Mouse (Mus musculus) kidney, embryonic 15.5 days (tissue): ENCODE data around the gene Lama5. TPM values are rescaled to one million over a fixed set of nuclear protein-coding genes. Genes with fewer than 3 reads are reported as not detected.

Experiments
- ATAC-seq: fragments of 200-750 bp; cut with Nextera tagmentation; replicated peaks from 2 replicates; pipeline ENCODE4 v1.8.0; 2017; ENCODE audit warnings: moderate TSS enrichment; ENCODE audit not compliant: low FRiP score
- H3K27ac ChIP-seq: fragments of 300-500 bp; sonication (generic); 2 replicates; pipeline ENCODE4 v1.5.1; 2015; ENCODE audit warnings: mild to moderate bottlenecking, inconsistent platforms
- H3K27me3 ChIP-seq: fragments of 300-500 bp; sonication (generic); 2 replicates; pipeline ENCODE4 v1.6.1; 2015; ENCODE audit warnings: inconsistent platforms
- H3K36me3 ChIP-seq: fragments of 300-500 bp; sonication (generic); 2 replicates; pipeline ENCODE4 v1.6.1; 2015; ENCODE audit warnings: inconsistent platforms
- H3K4me1 ChIP-seq: fragments of 300-500 bp; sonication (generic); 2 replicates; pipeline ENCODE4 v1.6.1; 2015; ENCODE audit warnings: inconsistent platforms
- H3K4me2 ChIP-seq: fragments of 300-500 bp; sonication (generic); 2 replicates; pipeline ENCODE4 v1.6.1; 2015; ENCODE audit warnings: moderate library complexity, mild to moderate bottlenecking, inconsistent platforms
- H3K4me3 ChIP-seq: fragments of 300-500 bp; sonication (generic); replicated peaks from 2 replicates; pipeline ENCODE4 v1.5.1; 2015; ENCODE audit warnings: mild to moderate bottlenecking, inconsistent platforms
- H3K9ac ChIP-seq: fragments of 300-500 bp; sonication (generic); 2 replicates; pipeline ENCODE4 v1.6.1; 2015; ENCODE audit warnings: mild to moderate bottlenecking, inconsistent platforms
- H3K9me3 ChIP-seq: fragments of 300-500 bp; sonication (generic); replicated peaks from 2 replicates; pipeline ENCODE4 v1.6.1; 2016; ENCODE audit warnings: inconsistent platforms
- WGBS: fragments of 180-500 bp; shearing (Covaris S2); methylation state at CpG from one replicate; pipeline ENCODE4 v1.1.7; 2015; ENCODE audit warnings: mixed read lengths; 5-methylcytosine and 5-hydroxymethylcytosine counted together
- polyA plus RNA-seq: library from polyadenylated mRNA; unstranded; fragments of >200 nt; fragmentation: Nextera tagmentation; extraction: Ambion mirVana; gene quantifications from 2 replicates; pipeline ENCODE4 v1.2.1, GENCODE M21; 2015

Gene Lama5
- polyA plus RNA-seq, 1 experiment from 2014 or later = 46.7 TPM

DNA sequence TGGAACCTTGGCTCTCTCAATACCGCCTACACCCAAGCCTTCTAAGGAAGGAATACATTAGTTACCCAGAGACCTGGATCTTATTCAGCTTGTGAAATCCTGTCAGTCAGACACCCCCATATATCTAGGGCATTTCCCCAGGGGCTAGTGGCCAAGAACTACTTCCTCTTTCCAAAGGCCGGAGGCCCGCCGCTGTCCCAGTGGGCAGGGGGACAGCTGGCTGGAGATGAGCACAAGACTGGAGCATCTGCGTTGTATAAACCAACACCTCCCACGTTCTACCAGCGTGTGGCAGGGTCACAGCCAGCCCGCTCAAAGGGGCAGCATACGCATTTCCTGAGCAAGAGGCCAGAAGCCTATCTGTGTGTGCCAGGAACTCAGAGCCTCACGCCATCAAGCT lies 22.9 kb downstream of the Lama5 start:
- no peak overlapping the region for H3K4me2 ChIP-seq
- no peaks in the 10 kb centered on the region for H3K27me3 ChIP-seq
- WGBS = 66% methylated on average over 10 of the region's 10 CpGs
- H3K9ac ChIP-seq = no peak overlapping the region
- H3K36me3 ChIP-seq = peaks cover 51% of the 10 kb centered on the region
- H3K4me1 ChIP-seq = no peaks in the 10 kb centered on the region
- no peak overlapping the region for H3K4me3 ChIP-seq
- no peak overlapping the region for H3K27ac ChIP-seq
- no peak for ATAC-seq
- no peaks in the 10 kb centered on the region for H3K9me3 ChIP-seq

DNA sequence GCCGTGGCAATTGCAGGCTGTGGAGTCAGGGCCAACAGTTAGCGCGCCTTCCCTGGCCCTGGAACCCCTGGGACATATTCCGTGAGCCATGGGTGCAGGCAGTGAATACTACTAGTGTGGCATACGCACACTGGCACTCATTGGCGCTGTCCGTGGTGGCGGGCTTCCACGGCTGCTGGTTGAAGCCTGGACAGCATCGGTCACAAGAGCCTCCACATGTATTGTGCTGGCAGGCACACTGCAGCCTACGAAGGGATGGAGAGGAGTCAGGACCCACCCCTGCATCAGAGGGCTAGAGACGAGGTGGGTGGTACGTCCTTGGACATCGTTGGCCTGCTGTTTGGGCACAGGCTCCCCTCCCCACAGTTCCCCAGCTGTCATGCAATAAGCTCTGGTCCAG lies 23.4 kb downstream of the Lama5 start:
- H3K27ac ChIP-seq = no peak overlapping the region
- H3K4me1 ChIP-seq = no peaks in the 10 kb centered on the region
- WGBS = 88% methylated on average over 14 of the region's 14 CpGs
- no peaks in the 10 kb centered on the region for H3K27me3 ChIP-seq
- no peak overlapping the region for H3K4me2 ChIP-seq
- no peak overlapping the region for H3K4me3 ChIP-seq
- H3K9me3 ChIP-seq = no peaks in the 10 kb centered on the region
- ATAC-seq = no peak
- H3K9ac ChIP-seq = no peak overlapping the region
- H3K36me3 ChIP-seq = peaks cover 55% of the 10 kb centered on the region

DNA sequence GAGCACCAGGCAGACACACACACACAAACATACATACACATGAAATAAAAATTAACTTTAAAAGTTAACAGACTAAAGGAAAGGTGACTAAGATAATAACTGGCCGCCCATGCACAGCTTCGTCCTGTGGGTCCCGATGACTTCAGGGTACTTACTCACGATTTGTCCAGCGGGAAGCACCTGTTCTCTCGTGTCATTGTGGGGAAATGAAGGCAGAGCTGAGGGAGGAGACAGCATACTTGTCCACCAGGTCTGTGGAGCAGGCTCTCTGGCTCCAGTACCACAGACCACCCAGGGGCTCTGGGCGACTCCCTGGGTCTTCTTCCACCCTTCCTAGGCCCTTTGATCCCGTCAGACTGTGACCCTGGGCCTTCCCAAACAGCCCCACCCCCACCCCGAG lies 24.4 kb downstream of the Lama5 start:
- Histone ChIP-seq H3K36me3 (peaks cover 54% of the 10 kb centered on the region), H3K27me3 (no peaks in the 10 kb centered on the region)

DNA sequence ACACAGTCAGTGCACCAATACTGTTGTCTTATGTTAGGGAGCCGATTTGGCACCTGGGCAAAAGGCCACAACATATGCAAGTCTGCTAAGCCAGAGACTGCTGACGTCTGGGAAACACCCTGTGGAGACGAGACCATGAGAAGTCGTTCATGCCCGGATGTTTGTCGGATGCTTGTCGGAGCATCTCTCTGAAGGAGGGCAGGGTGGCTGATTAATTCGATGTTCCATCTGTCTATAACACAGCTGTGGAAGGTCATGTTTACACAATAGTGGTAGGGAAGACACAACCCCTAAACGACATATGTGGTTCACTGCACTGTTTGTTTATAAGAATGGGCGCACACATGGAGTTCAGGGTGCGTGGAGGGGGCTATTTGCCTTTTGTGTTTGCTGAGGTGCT lies 25.0 kb downstream of the Lama5 start:
- no peaks in the 10 kb centered on the region for H3K9me3 ChIP-seq
- no peak overlapping the region for H3K4me3 ChIP-seq
- 72% methylated on average over 11 of the region's 11 CpGs for WGBS
- H3K27ac ChIP-seq = no peak overlapping the region
- H3K4me1 ChIP-seq = no peaks in the 10 kb centered on the region
- H3K9ac ChIP-seq = no peak overlapping the region
- H3K27me3 ChIP-seq = no peaks in the 10 kb centered on the region
- no peak for ATAC-seq
- no peak overlapping the region for H3K4me2 ChIP-seq
- peaks cover 56% of the 10 kb centered on the region for H3K36me3 ChIP-seq

More for the DNA sequence above, 24.4 kb downstream of the Lama5 start:
- Histone ChIP-seq H3K4me1 (no peaks in the 10 kb centered on the region), H3K9me3 (no peaks in the 10 kb centered on the region), H3K4me2 (no peak overlapping the region), H3K4me3 (no peak overlapping the region), H3K27ac (no peak overlapping the region), H3K9ac (no peak overlapping the region)
- no peak for ATAC-seq
- WGBS = 65% methylated on average over 9 of the region's 9 CpGs

DNA sequence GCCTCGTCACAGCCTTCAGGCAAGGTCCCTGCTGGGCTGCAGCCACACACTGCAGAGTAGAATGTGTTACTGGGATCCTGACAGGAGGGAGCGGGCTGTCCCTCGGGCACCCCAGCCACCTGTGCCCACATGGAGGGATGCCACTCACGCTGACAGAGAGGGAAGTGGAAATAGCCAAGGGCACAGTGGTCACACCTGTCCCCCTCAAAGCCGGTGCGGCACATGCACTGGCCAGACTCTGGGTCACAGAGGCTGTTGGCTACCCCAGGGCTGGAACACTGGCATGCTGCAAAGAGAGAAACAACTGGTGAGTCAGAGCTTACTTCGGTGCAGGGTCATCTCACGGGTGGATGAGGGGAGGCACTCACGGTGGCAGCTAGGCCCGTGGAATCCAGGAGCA lies 26.9 kb downstream of the Lama5 start:
- peaks cover 66% of the 10 kb centered on the region for H3K36me3 ChIP-seq
- H3K4me3 ChIP-seq = no peak overlapping the region
- no peak overlapping the region for H3K27ac ChIP-seq
- H3K4me2 ChIP-seq = no peak overlapping the region
- H3K4me1 ChIP-seq = 0 out of 2 replicates have a peak, but pooled peaks cover 2% of the 10 kb centered on the region
- no peaks in the 10 kb centered on the region for H3K27me3 ChIP-seq
- no peak for ATAC-seq
- H3K9me3 ChIP-seq = no peaks in the 10 kb centered on the region
- 90% methylated on average over 10 of the region's 10 CpGs for WGBS
- H3K9ac ChIP-seq = no peak overlapping the region

DNA sequence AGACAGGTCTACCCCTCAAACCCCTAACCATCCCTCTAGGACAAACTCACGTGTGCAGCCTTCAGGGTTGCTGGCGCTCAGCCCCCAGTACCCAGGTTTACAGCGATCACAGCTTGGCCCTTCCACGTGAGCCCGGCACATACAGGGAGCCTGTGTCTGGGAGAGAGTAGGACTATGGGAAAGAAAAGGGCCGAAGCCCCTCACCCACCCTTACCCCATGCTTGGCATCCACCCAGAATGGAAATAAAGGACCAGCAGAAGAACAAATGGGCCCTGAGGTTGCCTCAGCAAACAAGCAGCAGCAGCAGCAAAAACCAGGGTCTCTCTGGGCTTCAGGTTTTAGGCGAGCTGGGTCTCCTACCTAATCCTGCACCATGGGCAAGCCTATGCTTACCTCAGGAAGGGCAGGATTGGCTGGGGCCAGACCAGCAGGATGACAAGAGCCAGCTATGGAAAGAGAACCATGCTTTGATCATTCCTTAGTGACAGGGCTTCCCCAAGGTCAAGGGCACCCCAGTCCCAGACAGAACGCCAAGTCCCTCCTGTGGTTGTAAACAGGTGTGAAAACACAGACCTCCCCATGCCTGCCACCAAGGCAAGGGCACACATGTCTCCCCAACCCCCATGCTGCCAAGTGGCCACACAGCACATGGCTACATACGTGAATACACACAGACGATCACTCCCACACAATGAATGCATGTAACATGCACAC lies 28.2 kb downstream of the Lama5 start:
- no peaks in the 10 kb centered on the region for H3K27me3 ChIP-seq

DNA sequence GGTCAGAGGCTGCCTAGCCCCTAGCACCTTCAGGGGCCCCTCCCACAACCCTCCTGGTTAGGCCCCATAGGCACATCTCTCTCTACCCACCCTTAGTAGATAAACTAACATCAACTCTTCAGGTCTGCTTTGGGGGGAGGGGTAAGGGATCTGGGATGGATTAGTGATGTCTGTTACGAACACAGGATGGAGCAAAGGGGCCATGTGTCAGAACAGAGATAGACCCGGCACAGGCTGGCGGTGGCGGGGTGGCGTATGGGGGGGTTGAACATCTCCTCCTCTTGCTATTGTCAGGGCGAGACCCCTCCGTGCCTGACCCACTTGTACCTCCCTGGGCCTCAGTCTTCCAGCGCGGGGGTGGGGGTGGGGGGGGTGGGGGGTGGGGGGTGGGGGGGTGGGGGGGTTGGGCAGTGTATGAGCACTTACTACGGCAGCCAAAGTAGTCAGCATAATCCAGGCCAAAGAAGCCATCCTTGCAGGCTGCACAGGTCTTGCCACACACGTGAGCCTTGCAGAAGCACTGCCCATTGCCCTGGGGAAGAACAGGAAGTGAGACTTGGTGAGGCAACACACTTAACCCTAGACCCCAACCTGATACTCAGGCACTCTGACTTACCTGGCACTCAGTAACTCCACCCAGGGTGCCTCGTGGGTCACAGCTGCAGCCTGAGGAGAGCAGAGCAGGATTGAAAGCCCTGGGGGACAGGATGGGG lies 28.9 kb downstream of the Lama5 start:
- Histone ChIP-seq H3K4me3 (no peak overlapping the region), H3K9ac (no peak overlapping the region), H3K27me3 (no peaks in the 10 kb centered on the region), H3K27ac (no peak overlapping the region), H3K36me3 (peaks cover 75% of the 10 kb centered on the region), H3K4me1 (0 out of 2 replicates have a peak, but pooled peaks cover 2% of the 10 kb centered on the region), H3K9me3 (no peaks in the 10 kb centered on the region), H3K4me2 (no peak overlapping the region)
- 87% methylated on average over 6 of the region's 12 CpGs for WGBS
- no peak for ATAC-seq

More for the DNA sequence above, 28.2 kb downstream of the Lama5 start:
- H3K36me3 ChIP-seq = peaks cover 75% of the 10 kb centered on the region
- no peak for ATAC-seq
- WGBS = 87% methylated on average over 10 of the region's 10 CpGs
- H3K27ac ChIP-seq = no peak overlapping the region
- H3K9ac ChIP-seq = no peak overlapping the region
- no peak overlapping the region for H3K4me3 ChIP-seq
- H3K4me2 ChIP-seq = no peak overlapping the region
- H3K4me1 ChIP-seq = 0 out of 2 replicates have a peak, but pooled peaks cover 2% of the 10 kb centered on the region
- no peaks in the 10 kb centered on the region for H3K9me3 ChIP-seq

DNA sequence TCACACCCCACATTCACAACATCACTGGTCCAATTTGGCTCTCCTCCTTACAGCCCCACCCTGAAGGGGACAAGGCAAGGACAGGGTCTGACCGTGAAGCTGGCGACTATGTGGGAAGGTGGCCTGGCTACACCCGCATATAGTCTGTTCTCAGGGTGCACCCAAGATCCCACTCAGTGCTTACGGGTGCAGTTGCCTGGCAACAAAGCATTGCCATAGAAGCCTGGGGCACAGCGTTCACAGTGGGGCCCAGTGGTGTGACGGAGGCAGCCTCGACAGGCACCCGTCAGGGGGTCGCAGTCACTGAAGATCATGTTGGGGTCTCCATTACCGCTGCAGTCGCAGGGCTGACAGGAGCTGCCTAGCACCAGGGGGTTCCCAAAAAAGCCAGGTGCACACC lies 38.3 kb downstream of the Lama5 start:
- ATAC-seq = no peak
- no peak overlapping the region for H3K4me3 ChIP-seq
- no peak overlapping the region for H3K27ac ChIP-seq
- no peak overlapping the region for H3K4me2 ChIP-seq
- H3K36me3 ChIP-seq = peaks cover 73% of the 10 kb centered on the region
- H3K27me3 ChIP-seq = no peaks in the 10 kb centered on the region
- 86% methylated on average over 11 of the region's 11 CpGs for WGBS
- no peaks in the 10 kb centered on the region for H3K9me3 ChIP-seq
- no peaks in the 10 kb centered on the region; the same call in 1 of the 2 replicates for H3K4me1 ChIP-seq
- no peak overlapping the region for H3K9ac ChIP-seq

DNA sequence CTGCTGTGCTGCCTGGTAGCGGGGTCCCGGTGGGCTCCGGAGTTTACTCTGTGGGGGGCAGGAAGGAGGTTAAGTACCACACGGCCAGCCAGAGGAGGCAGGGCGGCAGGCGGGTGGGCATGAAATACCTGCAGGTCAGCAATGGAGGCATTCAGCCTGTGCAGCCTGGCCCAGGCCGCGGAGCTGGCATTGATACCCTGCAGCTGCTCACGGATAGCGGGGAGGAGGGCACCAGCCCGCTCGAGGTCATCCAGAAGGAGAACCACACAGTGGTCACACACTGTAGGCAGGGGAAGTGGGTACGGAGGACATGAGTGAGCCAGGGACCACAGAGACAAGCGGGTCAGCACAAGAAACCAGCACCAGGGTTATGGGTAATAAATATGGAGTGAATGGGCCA lies 40.0 kb downstream of the Lama5 start:
- no peaks in the 10 kb centered on the region; the same call in 1 of the 2 replicates for H3K4me1 ChIP-seq
- H3K4me3 ChIP-seq = no peak overlapping the region
- no peak overlapping the region for H3K4me2 ChIP-seq
- WGBS = 84% methylated on average over 14 of the region's 14 CpGs
- H3K9ac ChIP-seq = no peak overlapping the region
- no peaks in the 10 kb centered on the region for H3K9me3 ChIP-seq
- no peak overlapping the region for H3K27ac ChIP-seq
- no peaks in the 10 kb centered on the region for H3K27me3 ChIP-seq
- peaks cover 72% of the 10 kb centered on the region for H3K36me3 ChIP-seq
- no peak for ATAC-seq

DNA sequence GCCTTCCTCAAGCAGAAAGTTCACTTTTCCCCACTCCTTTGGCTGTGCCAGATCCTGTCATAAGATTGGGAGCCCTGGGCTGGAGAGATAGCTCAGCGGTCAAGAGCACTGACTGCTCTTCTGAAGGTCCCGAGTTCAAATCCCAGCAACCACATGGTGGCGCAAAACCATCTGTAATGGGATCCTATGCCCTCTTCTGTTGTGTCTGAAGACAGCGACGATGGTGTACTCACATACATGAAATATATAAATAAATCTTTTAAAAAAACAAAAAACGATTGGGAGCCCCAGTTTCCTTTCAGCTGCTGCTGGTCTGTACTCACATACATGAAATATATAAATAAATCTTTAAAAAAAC lies 40.9 kb downstream of the Lama5 start:
- H3K9me3 ChIP-seq = no peaks in the 10 kb centered on the region
- peaks cover 72% of the 10 kb centered on the region for H3K36me3 ChIP-seq
- ATAC-seq = no peak
- no peak overlapping the region for H3K27ac ChIP-seq
- H3K4me2 ChIP-seq = no peak overlapping the region
- H3K9ac ChIP-seq = no peak overlapping the region
- no peak overlapping the region for H3K4me3 ChIP-seq
- H3K27me3 ChIP-seq = no peaks in the 10 kb centered on the region
- H3K4me1 ChIP-seq = no peaks in the 10 kb centered on the region; the same call in 1 of the 2 replicates
- WGBS = 82% methylated on average over 6 of the region's 6 CpGs

DNA sequence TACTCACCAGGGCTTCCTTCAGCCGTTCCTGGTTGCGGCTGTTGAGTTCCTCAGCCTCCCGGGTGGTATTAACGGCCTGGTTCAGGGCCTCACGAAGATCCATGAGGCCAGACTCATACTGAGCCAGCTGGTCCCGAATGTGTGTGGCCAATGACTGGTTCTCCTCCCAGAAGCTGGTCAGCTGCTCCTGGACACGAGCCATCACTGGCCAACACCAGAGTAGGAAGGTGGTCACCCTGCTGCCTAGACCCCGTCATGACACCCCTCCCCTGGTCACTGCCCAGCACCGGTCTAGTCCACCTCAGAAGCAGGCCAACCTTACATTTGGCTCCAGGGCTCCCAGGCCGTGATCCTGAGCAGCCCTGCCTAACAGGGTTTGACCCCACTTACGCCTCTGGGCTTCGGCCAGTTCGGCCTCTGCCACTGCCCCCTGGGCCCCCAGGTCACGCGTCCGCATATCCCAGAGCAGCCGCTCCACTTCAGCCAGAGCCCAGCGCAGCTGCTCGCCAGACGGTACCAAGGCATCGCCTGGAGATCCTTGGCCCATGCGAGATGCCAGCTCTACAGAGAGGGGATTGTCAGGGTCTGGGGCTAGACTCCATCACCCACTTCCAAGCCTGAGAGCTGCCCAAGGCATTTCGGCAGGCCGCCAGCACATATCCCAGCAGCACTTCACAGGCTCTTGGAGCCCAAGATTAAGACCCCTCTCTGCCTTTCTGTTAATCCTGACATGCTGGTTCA lies 41.5 kb downstream of the Lama5 start:
- no peaks in the 10 kb centered on the region; the same call in 1 of the 2 replicates for H3K4me1 ChIP-seq
- peaks cover 72% of the 10 kb centered on the region for H3K36me3 ChIP-seq
- H3K9me3 ChIP-seq = no peaks in the 10 kb centered on the region
- ATAC-seq = no peak
- H3K9ac ChIP-seq = no peak overlapping the region
- H3K4me3 ChIP-seq = no peak overlapping the region
- H3K27me3 ChIP-seq = no peaks in the 10 kb centered on the region
- no peak overlapping the region for H3K4me2 ChIP-seq
- WGBS = 85% methylated on average over 24 of the region's 24 CpGs
- no peak overlapping the region for H3K27ac ChIP-seq

DNA sequence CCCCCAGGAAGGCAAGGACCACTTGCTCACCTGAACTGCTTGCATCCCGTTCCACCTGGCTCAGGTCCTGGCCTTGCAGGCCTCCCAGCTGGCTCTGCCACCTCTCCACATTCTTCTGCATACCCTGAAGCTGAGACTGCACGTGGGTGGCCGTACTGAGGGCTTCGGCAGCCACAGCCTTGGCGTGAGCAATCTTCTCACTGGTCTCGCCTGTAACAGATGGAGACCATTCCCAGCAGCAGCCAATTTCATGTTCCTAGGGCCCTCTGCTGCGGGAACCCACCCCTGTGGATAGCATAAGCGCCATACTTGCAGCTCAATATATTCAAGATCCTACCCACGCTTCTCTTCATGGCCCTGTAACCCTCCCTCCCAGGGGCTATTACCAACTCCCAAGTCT lies 44.1 kb downstream of the Lama5 start:
- Histone ChIP-seq H3K4me1 (no peaks in the 10 kb centered on the region; the same call in 1 of the 2 replicates), H3K36me3 (peaks cover 78% of the 10 kb centered on the region), H3K27ac (no peak overlapping the region), H3K4me3 (no peak overlapping the region), H3K9ac (no peak overlapping the region), H3K4me2 (no peak overlapping the region), H3K9me3 (no peaks in the 10 kb centered on the region), H3K27me3 (no peaks in the 10 kb centered on the region)
- WGBS = 84% methylated on average over 9 of the region's 9 CpGs
- no peak for ATAC-seq
